Mouse (Mus musculus): ENCODE results near the gene Ptpn18.

GRCm38 (mm10) chr1:34484470-34484869 is 24.9 kb downstream of the Ptpn18 start:
- TF ChIP-seq CTCF (IDR thresholded peaks at IDR 0.05; ENCODE audit: low read depth): no peak
- TF ChIP-seq EP300 (optimal IDR thresholded peaks at IDR 0.05): no peak
